ENCODE assay signal across 10 mouse cellular contexts in the genomic region with DNA sequence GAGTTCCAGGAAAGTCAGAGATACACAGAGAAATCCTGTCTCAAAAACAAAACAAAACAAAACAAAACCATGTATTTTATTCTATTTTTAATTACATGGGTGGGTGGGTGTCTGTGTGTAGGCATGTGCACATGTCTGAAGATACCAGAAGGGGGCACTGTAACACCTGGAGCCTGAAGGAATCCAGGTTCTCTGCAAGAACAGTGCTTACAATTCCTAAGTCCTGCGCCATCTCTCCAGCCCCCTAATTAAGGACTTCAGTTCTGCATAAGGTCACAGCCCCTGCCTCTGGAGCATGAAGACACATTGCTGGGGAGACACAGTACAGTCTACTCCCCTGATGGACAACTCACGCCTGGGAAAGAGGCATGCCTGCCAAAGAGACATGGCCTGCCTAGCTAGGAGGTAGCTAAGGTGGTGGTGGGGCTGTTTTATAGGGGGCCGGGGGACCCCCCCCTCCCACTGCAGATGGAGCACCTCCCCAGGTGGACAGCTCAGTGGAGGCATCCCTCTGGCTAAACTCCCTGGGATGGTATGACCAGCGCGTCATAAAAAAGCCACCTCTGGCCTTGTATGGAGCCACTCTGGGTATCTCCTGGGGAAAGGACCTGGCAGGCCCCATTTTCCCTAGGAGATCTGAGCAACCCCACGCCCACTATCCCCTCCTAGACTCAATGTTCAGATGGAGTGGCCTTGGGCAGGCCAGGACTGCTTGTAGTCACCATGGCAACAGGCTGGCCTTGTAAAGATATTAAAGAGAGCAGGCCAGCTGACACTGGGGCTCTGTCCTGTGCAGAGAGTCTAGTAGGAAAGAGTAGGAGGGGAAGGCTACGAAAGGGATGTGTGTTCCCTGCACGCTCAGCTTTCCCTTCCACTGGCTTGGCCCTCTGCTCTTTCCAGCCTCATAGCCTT. TPM values are rescaled to one million over a fixed set of nuclear protein-coding genes. Genes with fewer than 3 reads are reported as not detected.
DNase-seq lines count a peak whose midpoint lies in the region; TF ChIP-seq lines count a peak whose summit lies in the region.
"Had no signal": no experiment of that assay in that cellular context is flagged by ENCODE, and none has a peak within 500 bp of the region (broad histone marks: within the 10 kb centered on the region; RNA-seq: fewer than 3 reads in every experiment).

No protein-coding gene starts in this region.

- TF ChIP-seq POLR2A in kidney, adult 2 months (IDR thresholded peaks at IDR 0.05; ENCODE audit: low read depth, low read length) = no peak
- no peak for TF ChIP-seq POLR2A in lung, adult 2 months (IDR thresholded peaks at IDR 0.05; ENCODE audit: borderline replicate concordance, extremely low read depth, low read depth, low read length)

- H3K27me3 ChIP-seq in kidney, adult 2 months (replicated peaks; ENCODE audit: control insufficient read depth, insufficient read depth, low read length) = no peaks in the 10 kb centered on the region

- H3K4me1 ChIP-seq in kidney, adult 2 months (ENCODE audit: control insufficient read depth, insufficient read depth, low read length) = no peaks in the 10 kb centered on the region
- H3K4me1 ChIP-seq in lung, adult 2 months (ENCODE audit: control insufficient read depth, insufficient read depth, low read length) = no peaks in the 10 kb centered on the region

- H3K36me3 ChIP-seq in kidney, adult 2 months (ENCODE audit: control insufficient read depth, insufficient read depth, low read length) = no peaks in the 10 kb centered on the region

- DNase-seq in kidney, adult 2 months = peak; percentile 25
- DNase-seq in kidney, adult 18-20 months = no peak
- DNase-seq in MEL-GATA-1-ER (ENCODE audit: extremely low read depth, low read depth) = peak; percentile 21
- DNase-seq in embryo, embryonic 11 days = peak; percentile 70
- peak; percentile 68 for DNase-seq in induced T-regulatory cell, adult 2 months (ENCODE audit: low read depth)
- DNase-seq in lung, adult 2 months = no peak
- peak; percentile 63 for DNase-seq in retina, embryonic 14.5 days (ENCODE audit: low spot score)
- DNase-seq in cerebellum, postnatal 4 days (ENCODE audit: low spot score in 2 of 2) = no peak

- peak; percentile 59 for TF ChIP-seq CTCF in kidney, adult 2 months (conservative IDR thresholded peaks at IDR 0.05; ENCODE audit: insufficient read depth, insufficient read length, low read depth, low read length)
- peak; percentile 22; the same call in 1 of the 2 replicates for TF ChIP-seq CTCF in lung, adult 2 months (IDR thresholded peaks at IDR 0.05; ENCODE audit: insufficient read depth, low read length)

- 86% methylated on average over 8 of the region's 8 CpGs for WGBS in kidney, adult 2 months
- WGBS in lung, adult 2 months = 77% methylated on average over 8 of the region's 8 CpGs

- H3K27ac ChIP-seq in kidney, adult 2 months (ENCODE audit: insufficient read depth, low read depth, low read length) = no peak overlapping the region

- no peak overlapping the region for H3K4me3 ChIP-seq in kidney, adult 2 months (ENCODE audit: insufficient read depth, low read depth, low read length)
- no peak overlapping the region for H3K4me3 ChIP-seq in lung, adult 2 months (replicated peaks; ENCODE audit: extremely low read depth, low read depth, low read length)
- H3K4me3 ChIP-seq: erythroblast, embryonic 14.5 days; myocyte had no signal

RNA-seq across cellular contexts. Expression of a gene that starts 23.6 kb away (rescaled TPM):
- 16.8 and 18.1 TPM in 2 replicates for polyA plus RNA-seq in kidney, adult 2 months (2012; rRNA removed)
- 18.7 and 20.4 TPM in 2 replicates for polyA plus RNA-seq in lung, adult 2 months (2012; rRNA removed)

RNA-seq across cellular contexts. Expression of a gene that starts 42.4 kb away (rescaled TPM):
- polyA plus RNA-seq in kidney, adult 2 months (2012; rRNA removed) = 1.6 and 2.8 TPM in 2 replicates
- 0.51 and 1.3 TPM in 2 replicates for polyA plus RNA-seq in lung, adult 2 months (2012; rRNA removed)
- polyA plus RNA-seq: erythroblast, embryonic 14.5 days had no signal

Comparison
In these comparisons a context has a peak if more than half of its experiments do, and no peak if none do; other contexts are left out.
1. DNase-seq: peak in kidney, adult 2 months (single experiment), MEL-GATA-1-ER (single experiment), embryo, embryonic 11 days (single experiment), induced T-regulatory cell, adult 2 months (single experiment) and retina, embryonic 14.5 days (single experiment); none in kidney, adult 18-20 months (single experiment), lung, adult 2 months (single experiment) and cerebellum, postnatal 4 days (0 of 2).